Mouse (Mus musculus) CD4-positive, CD25-positive, alpha-beta regulatory T cell, adult 2 months (primary cell): Measurements from ENCODE around the gene Laptm5.

Experiments used
- DNase-seq: peaks from one replicate; pipeline ENCODE4 v3.0.0-alpha.2; 2012; ENCODE audit warnings: low read depth, low spot score

Gene Laptm5

GRCm38 (mm10) chr4:130919750-130920356, 6.9 kb downstream of the Laptm5 start:
- peak; percentile 38 for DNase-seq

GRCm38 (mm10) chr4:130920951-130921693, 8.2 kb downstream of the Laptm5 start:
- peak; percentile 74 for DNase-seq

GRCm38 (mm10) chr4:130921986-130922385, 9.1 kb downstream of the Laptm5 start:
- peak; percentile 69 for DNase-seq

- DNase-seq, result no peak
These were observed 13.3 kb downstream of the Laptm5 start for GRCm38 (mm10) chr4:130926274-130926673.

GRCm38 (mm10) chr4:130927821-130928220, 14.9 kb downstream of the Laptm5 start:
- no peak for DNase-seq

GRCm38 (mm10) chr4:130942644-130943043, 29.7 kb downstream of the Laptm5 start:
- no peak for DNase-seq

GRCm38 (mm10) chr4:130944112-130944511, 31.2 kb downstream of the Laptm5 start, which contains the start of gene Matn1:
TSS of gene Matn1 (plus strand) at chr4:130944385.
- DNase-seq, result no peak

- DNase-seq, result no peak
These were observed 31.9 kb downstream of the Laptm5 start for GRCm38 (mm10) chr4:130944779-130945178.

GRCm38 (mm10) chr4:130947094-130947647, 34.2 kb downstream of the Laptm5 start:
- DNase-seq, result peak; percentile 63

GRCm38 (mm10) chr4:130949821-130950384, 37.0 kb downstream of the Laptm5 start:
- no peak for DNase-seq

GRCm38 (mm10) chr4:130952531-130952930, 39.6 kb downstream of the Laptm5 start:
- peak; percentile 78 for DNase-seq

- no peak for DNase-seq
These were observed 44.2 kb downstream of the Laptm5 start for GRCm38 (mm10) chr4:130957156-130957555.

GRCm38 (mm10) chr4:130958812-130959211, 45.9 kb downstream of the Laptm5 start:
- DNase-seq, result no peak

- DNase-seq, result no peak
These were observed 46.8 kb downstream of the Laptm5 start for GRCm38 (mm10) chr4:130959678-130960077.

- peak; percentile 83 for DNase-seq
These were observed 47.3 kb downstream of the Laptm5 start for GRCm38 (mm10) chr4:130960118-130960734.

- no peak for DNase-seq
These were observed 58.4 kb downstream of the Laptm5 start for GRCm38 (mm10) chr4:130971278-130971677.

GRCm38 (mm10) chr4:130972421-130972829, 59.5 kb downstream of the Laptm5 start:
- no peak for DNase-seq

- no peak for DNase-seq
These were observed 60.7 kb downstream of the Laptm5 start for GRCm38 (mm10) chr4:130973332-130974263.

GRCm38 (mm10) chr4:130978981-130979380, 66.1 kb downstream of the Laptm5 start:
- no peak for DNase-seq

GRCm38 (mm10) chr4:130984416-130985182, 71.7 kb downstream of the Laptm5 start:
- no peak for DNase-seq
